Mouse (Mus musculus): Measurements from ENCODE around the gene Raly.

The Raly gene

GRCm38 (mm10) chr2:154790656-154791483, at the start of gene Raly, which contains the start of gene a:
Gene Raly (plus strand): TSS chr2:154791096.
Gene a (plus strand): TSS chr2:154791402.
- peak; percentile 91 to 94 for DNase-seq (ENCODE audit: low spot score in 2 of 2)

GRCm38 (mm10) chr2:154742911-154743819, 47.7 kb upstream of the Raly start:
- DNase-seq (ENCODE audit: low spot score in 2 of 2), result no peak

GRCm38 (mm10) chr2:154743915-154744314, 47.0 kb upstream of the Raly start:
- no peak for DNase-seq (ENCODE audit: low spot score in 2 of 2)

GRCm38 (mm10) chr2:154748383-154748782, 42.5 kb upstream of the Raly start:
- no peak for DNase-seq (ENCODE audit: low spot score in 2 of 2)

GRCm38 (mm10) chr2:154749046-154750036, 41.6 kb upstream of the Raly start:
- peak in 1 of 2 experiments; percentile 8 for DNase-seq (ENCODE audit: low spot score in 2 of 2)

- no peak for DNase-seq (ENCODE audit: low spot score in 2 of 2)
Measured at GRCm38 (mm10) chr2:154751924-154752323, 39.0 kb upstream of the Raly start.

- DNase-seq (ENCODE audit: low spot score in 2 of 2), result no peak
Measured at GRCm38 (mm10) chr2:154754068-154754560, 36.8 kb upstream of the Raly start.

GRCm38 (mm10) chr2:154755791-154756190, 35.1 kb upstream of the Raly start:
- no peak for DNase-seq (ENCODE audit: low spot score in 2 of 2)

- DNase-seq (ENCODE audit: low spot score in 2 of 2), result no peak
Measured at GRCm38 (mm10) chr2:154757691-154758090, 33.2 kb upstream of the Raly start.

- DNase-seq (ENCODE audit: low spot score in 2 of 2), result no peak
Measured at GRCm38 (mm10) chr2:154758454-154758853, 32.4 kb upstream of the Raly start.

- no peak for DNase-seq (ENCODE audit: low spot score in 2 of 2)
Measured at GRCm38 (mm10) chr2:154763226-154763625, 27.7 kb upstream of the Raly start.

GRCm38 (mm10) chr2:154764828-154765497, 25.9 kb upstream of the Raly start:
- no peak for DNase-seq (ENCODE audit: low spot score in 2 of 2)

- no peak for DNase-seq (ENCODE audit: low spot score in 2 of 2)
Measured at GRCm38 (mm10) chr2:154765554-154766008, 25.3 kb upstream of the Raly start.

GRCm38 (mm10) chr2:154767051-154767450, 23.8 kb upstream of the Raly start:
- no peak for DNase-seq (ENCODE audit: low spot score in 2 of 2)

- DNase-seq (ENCODE audit: low spot score in 2 of 2), result no peak
Measured at GRCm38 (mm10) chr2:154769930-154770329, 21.0 kb upstream of the Raly start, which contains the start of gene Gm14214. Gene Gm14214 (minus strand): TSS chr2:154770030.

- peak in 1 of 2 experiments; percentile 34 for DNase-seq (ENCODE audit: low spot score in 2 of 2)
Measured at GRCm38 (mm10) chr2:154771604-154772003, 19.3 kb upstream of the Raly start.

GRCm38 (mm10) chr2:154774032-154774431, 16.9 kb upstream of the Raly start:
- no peak for DNase-seq (ENCODE audit: low spot score in 2 of 2)

- no peak for DNase-seq (ENCODE audit: low spot score in 2 of 2)
Measured at GRCm38 (mm10) chr2:154776496-154776895, 14.4 kb upstream of the Raly start.

GRCm38 (mm10) chr2:154779648-154780047, 11.2 kb upstream of the Raly start:
- DNase-seq (ENCODE audit: low spot score in 2 of 2), result no peak

GRCm38 (mm10) chr2:154782361-154782760, 8.5 kb upstream of the Raly start:
- DNase-seq (ENCODE audit: low spot score in 2 of 2), result no peak

All from frontal cortex, postnatal 36 days (tissue).